Mouse (Mus musculus): ENCODE results near the gene Rab3il1.

DNA sequence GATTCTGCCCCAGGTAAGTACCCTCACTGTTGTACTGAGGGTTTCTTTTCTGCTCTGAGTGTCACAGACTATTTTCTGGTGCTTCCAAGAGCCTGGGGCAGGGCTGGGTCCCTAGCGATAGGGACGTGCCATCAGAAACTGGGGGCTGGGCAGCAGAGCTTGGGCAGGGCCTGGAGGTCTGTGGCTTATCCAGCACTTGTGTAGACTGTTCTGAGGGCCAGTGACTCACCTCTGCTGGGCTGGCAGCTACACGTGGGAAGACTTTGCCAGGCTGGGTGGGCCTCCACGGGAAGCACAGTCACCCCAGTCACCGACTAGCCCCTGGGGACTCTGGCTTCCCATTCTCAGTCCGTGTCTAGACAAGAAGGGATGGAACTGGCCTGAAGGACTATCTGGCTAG, 40.8 kb downstream of the Rab3il1 start:
- TF ChIP-seq CTCF (IDR thresholded peaks at IDR 0.05; ENCODE audit: low read depth, low read length) (no peak), POLR2A (IDR thresholded peaks at IDR 0.05; ENCODE audit: extremely low read depth, insufficient read depth, low read length) (no peak)
